Mouse (Mus musculus): ENCODE results near the gene Catsperz.

Catsperz gene

GRCm38 (mm10) chr19:6925307-6925573 is at the start of gene Catsperz:
Gene Catsperz, minus strand, starts transcription at chr19:6925380.
- DNase-seq (ENCODE audit: low read depth, low spot score) = no peak

DNA sequence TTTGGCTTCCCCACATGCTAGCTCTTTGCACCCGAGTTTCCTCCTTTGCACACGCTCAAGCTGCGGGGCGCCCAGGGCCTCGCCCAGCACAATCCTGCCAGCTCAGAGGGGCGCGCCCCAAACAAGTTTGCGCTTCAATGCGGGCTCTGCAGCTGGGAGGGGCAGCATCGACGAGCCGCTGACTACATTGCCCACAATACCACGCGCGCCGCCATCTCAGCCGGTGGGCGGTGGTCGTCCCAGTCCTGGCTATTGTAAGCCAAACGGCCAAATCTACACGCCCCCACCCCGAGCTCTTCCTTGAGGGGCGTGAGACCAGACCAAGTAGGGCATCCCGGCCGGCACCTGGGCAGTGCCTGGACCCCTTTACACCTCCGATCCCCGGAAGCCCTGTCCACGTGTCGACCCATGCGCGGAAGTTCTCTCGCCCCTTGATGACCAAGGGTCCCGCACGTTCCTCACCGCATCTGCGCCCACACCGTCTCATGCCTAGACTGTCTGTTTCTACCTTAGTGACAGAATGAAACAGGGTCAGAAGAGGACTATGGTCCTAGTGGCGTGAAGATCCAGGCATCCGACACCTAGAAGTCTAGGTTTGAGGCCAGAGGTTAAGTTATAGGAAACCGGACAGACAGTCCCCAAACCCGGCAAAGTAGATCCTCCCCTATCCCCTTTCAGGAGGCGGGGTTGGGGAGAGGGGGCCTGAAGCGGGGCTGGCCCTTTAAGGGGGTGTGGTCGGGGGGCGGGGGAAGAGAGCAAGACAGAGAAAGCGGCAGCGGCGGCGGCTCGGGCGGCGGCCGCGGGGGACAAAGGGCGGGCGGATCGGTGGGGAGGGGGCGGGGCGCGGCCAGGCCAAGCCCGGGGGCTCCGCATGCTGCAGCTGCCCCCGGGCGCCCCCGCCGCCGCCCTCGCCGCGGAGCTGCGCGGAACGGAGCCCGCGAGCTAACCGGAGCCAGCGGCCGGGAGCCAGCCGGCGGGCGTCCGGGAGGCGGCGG is 49.3 kb upstream of the Catsperz start, which contains the start of gene Ppp1r14b:
TSS of gene Ppp1r14b (plus strand) at position 758 of the 995 bp plus-strand sequence.
- DNase-seq (ENCODE audit: low read depth, low spot score) = peak; percentile 70

DNA sequence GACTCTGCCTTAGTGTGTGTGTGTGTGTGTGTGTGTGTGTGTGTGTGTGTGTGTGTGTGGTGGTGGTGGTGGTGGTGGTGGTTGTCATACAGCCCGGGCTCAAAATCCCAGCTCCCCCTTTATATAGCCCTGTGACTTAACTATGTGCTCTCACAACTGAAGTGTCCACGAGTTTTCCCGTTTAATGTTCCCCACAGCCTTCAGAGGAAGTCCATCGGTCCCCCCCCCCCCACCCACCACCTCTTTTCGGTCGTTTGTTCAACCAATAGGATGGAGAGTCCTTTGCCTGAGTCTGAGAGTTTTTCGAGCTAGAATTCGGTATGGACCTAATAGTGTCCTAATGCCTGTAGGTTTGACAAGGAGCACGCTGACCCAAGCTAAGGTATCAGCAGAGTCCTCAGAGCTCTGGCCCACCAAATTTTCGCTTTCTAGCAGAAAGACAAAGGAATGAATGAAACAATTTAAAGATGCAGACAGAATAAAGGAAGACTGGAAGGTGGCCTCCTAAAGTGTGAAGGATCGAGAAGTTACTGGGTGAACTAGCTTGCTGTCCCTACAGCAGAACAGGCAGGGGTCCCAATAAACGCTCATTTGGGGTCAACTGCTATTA is 48.5 kb upstream of the Catsperz start:
- no peak for DNase-seq (ENCODE audit: low read depth, low spot score)

GRCm38 (mm10) chr19:6972247-6972917 is 47.2 kb upstream of the Catsperz start:
- DNase-seq (ENCODE audit: low read depth, low spot score) = no peak

DNA sequence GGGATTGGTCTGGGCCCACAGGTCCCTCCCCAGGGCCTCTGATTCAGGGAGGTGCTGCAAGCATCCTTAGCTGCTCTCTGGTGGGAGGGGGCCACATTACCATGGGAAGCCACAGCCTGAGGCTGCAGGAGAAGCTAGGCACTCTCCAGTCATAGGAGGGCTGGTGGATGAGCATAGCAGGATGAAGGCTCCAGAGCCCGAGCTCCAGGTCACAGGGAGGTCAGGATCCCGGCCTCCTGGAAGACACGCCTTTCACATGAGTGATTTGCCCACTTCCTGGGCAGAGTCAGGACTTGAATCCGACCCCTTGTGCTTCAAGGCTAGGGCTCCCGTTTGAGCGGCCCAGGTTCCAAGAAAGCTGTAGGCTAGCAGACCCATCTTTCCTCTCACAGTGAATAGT is 46.5 kb upstream of the Catsperz start:
- no peak for DNase-seq (ENCODE audit: low read depth, low spot score)

DNA sequence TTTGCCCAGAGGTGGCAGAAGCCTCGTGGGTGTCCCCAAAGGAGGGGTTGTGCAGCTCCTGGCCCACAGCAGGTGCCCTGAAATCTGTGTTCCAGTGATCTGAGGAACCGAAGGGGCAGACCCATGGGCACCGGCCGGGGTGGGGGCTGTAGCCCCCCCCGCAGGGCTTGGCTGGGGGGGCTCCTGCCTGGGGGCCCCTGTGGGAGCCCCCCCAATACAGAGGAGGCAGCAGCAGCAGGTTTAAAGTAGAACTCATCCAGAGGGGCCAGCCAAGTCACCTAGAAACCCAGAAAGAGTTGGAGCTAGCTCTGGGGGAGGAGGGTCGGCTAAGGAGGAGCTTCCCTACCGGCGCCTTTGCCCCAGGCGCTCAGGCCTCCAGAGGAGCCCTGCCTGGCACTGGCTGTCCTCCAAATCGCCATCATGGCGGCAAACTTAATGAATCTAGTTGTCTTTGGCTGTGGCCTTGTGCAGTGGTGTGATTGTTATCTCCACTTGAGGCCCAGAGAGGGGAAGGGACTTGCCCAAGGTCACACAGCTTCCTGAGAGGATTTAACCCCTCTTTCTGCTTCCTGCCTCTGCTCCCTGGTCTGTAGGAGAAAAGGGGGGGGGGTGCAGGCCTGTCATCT is 45.4 kb upstream of the Catsperz start:
- DNase-seq (ENCODE audit: low read depth, low spot score) = no peak

DNA sequence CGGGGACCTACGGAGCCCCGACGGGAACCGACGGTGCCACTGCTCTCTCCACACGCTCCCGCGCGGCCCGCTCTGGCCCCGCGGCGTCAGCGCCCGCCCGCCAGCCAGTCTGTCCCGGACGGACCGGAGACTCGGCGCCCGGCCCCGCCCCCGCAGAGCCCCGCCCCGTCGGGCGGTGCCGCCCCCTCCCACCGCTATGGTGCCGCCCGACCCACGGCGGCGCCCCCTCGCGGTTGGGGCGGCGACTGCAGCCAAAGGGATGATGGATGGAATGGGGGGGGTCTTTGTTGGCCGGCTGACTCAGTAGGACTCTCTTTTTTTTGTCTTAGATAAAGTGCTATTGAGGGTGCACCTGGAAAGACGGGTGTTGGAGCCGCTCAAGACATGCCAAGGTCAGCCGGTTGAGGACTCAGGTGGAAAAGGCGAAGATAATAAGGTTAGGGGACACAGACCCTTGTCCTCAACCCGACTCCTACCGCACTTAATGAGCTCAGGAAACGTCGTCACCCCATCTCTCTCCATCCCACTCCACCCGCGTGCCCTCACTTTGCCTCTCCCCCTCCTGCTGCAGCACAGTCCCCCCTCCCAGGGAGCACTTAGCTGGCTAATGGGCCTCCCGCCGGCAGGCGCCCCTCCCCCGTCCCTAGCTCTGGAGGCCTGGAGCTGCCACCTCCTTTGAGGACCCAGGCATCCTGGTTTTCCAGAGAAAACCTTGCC is 44.6 kb upstream of the Catsperz start:
- no peak for DNase-seq (ENCODE audit: low read depth, low spot score)

- no peak for DNase-seq (ENCODE audit: low read depth, low spot score)
Observed at GRCm38 (mm10) chr19:6969291-6969664, 44.1 kb upstream of the Catsperz start.

GRCm38 (mm10) chr19:6968491-6969271 is 43.5 kb upstream of the Catsperz start:
- DNase-seq (ENCODE audit: low read depth, low spot score) = no peak

DNA sequence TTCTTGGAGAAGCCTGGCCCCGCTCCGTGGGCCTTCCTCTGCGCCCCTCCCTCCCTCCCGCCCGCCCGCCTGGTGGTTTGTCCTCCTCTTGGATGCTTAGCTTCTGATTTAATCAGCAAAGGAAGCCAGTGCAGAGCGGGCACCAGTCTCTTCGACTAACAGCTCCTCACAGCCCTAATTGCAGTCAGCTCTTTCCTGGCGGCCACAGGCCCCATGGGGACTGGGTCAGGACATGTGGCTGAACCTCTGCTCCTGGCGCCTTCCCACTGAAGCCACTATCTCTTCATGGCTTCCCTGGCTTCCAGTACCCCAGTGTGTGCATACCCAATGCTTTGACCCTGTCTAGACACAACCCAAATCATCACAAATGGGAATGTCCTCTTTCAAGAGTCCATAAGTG is 31.3 kb upstream of the Catsperz start:
- no peak for DNase-seq (ENCODE audit: low read depth, low spot score)

- DNase-seq (ENCODE audit: low read depth, low spot score) = no peak
Observed at GRCm38 (mm10) chr19:6955424-6955823, 30.2 kb upstream of the Catsperz start.

- no peak for DNase-seq (ENCODE audit: low read depth, low spot score)
Observed at GRCm38 (mm10) chr19:6954046-6954445, 28.9 kb upstream of the Catsperz start.

GRCm38 (mm10) chr19:6952712-6953037 is 27.5 kb upstream of the Catsperz start:
- no peak for DNase-seq (ENCODE audit: low read depth, low spot score)

DNA sequence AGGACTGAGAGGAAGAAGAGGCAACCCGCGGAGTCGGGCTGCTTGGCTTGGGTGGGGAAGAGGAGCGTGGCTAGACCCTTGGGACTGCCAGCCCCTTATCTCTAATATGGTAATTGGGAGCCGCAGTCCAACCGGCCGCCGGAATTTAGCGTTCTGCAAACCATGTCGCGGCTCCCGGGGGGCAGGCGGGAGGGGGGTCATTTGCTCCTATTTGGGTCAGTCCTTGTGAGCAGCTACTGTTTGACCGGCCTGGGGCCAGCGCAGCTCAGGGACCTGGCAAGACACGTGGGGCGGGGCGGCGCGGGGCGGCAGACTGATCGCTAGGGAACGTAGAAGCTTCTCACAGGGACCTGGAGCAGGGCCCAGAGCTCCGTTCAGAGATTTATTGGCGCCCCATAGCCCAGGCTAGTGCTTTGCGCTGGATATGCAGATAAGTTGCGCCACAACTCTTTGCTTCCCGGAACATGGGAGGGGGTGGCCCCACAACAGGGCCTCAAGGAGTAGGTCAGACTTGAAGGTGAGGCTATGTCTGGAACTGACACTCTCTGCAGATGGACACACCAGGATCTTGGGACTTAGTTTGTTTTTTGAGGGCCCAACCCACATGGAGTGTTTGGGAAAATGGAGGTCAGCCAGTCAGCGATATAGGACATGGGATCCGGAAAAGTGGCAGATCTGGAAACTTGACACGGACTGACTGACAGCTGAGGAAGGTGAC is 27.0 kb upstream of the Catsperz start:
- no peak for DNase-seq (ENCODE audit: low read depth, low spot score)

DNA sequence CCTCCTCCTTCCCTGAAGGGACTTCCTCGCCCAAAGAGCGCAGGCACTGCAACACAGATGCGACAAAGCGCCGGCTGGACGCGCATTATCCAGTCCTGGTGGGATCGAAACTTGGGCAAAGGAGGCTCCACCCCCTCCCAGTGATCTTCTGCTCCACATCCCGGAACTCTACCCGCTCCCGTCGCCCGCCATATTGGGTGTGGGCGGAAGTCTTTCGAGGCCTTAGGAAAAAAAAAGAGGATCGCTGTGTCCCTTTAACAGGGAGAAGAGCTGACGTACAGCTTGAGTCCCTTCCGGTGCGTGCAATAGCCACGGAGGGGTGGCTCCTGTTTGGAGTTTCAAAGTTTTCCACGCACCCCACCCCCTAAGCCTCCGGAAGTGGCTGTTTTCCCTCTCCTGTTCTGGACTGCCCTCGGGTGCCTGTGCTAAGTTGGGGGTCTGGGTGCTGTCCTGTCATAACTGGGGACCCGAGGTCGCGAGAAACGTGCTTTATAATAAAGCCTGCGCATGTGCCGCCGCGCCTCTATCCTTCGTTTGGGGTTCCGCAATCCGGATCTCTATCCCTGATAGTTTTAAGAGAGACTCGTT is 26.3 kb upstream of the Catsperz start:
- peak; percentile 72 for DNase-seq (ENCODE audit: low read depth, low spot score)

DNA sequence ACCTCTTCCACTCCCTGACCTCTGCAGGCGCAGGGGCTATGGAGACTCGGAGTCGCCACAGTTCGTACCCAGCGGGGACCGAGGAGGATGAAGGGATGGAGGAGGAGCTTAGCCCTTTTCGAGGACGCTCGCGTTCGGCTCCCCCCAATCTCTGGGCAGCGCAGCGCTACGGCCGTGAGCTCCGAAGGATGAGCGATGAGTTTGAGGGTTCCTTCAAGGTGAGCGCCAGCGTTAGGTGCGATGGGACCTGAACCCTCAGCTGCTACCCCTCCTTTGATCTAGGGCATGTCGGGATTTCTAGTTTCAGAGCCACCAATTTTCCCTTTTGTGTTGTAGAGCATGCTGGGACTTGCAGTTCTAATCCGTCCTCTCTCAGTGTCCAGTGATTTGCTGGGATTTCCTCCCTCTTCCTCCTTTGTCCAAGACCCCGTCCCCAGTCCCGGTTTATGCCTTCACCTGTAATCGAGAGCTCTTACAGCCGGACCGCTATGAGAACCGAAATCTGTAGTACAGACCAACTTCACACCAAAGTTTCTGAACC is 25.5 kb upstream of the Catsperz start:
- no peak for DNase-seq (ENCODE audit: low read depth, low spot score)

DNA sequence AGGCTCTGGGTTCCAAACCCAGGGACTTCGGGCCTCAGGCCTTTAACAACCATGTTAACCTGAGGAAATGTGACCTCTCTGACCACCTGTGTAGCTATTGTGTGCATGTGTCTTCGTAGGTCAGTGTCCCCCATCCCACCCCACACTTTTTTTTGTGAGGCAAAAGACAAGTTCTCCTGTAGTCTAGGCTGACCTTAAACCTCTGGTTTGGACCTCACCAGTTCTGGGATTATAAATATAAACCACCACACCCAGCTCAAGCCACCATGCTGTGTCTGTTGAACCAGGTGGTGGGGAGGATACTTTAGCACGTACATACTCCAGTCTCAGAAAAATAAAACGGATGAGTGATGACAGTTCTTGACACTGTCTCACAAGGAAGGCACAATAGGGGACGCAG is 24.8 kb upstream of the Catsperz start:
- no peak for DNase-seq (ENCODE audit: low read depth, low spot score)

DNA sequence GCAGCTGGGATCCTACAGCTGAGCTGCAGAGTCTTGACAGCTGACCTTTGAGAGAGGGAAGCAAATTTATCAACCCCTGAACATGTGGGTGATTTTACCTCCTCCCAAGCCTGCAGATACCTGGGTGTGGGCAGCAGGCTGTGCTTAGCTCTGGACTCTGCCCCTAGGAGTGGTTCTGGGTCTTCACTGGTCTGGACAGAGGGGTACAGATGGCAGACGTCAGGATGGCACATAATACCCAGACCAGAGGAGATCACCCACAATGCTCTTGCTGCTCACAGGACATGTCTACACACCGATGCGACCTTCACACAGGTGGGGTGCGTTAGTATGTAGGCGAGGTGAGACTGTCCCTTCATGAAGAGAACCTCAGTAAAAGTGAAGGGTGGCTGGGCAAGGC is 24.4 kb upstream of the Catsperz start:
- DNase-seq (ENCODE audit: low read depth, low spot score) = no peak

DNA sequence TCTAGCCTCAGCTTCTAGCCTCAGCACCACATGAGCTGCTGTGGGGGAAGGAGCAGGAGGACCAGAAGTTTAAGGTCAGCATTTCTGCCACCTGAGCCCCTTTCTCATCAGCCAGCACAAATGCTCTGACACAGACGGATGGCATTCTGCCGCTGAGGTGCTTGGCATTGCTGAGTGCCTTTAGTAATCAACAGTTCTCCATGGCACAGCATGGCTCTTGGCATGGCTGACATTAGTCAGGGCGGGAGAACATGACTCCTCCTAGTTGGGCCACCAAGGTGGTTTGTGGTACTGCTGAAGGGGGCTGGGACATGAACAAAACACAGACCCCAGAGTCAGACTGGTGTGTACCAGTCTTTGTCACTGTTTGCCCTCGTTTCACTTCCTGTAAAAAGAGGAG is 23.0 kb upstream of the Catsperz start:
- DNase-seq (ENCODE audit: low read depth, low spot score) = no peak

DNA sequence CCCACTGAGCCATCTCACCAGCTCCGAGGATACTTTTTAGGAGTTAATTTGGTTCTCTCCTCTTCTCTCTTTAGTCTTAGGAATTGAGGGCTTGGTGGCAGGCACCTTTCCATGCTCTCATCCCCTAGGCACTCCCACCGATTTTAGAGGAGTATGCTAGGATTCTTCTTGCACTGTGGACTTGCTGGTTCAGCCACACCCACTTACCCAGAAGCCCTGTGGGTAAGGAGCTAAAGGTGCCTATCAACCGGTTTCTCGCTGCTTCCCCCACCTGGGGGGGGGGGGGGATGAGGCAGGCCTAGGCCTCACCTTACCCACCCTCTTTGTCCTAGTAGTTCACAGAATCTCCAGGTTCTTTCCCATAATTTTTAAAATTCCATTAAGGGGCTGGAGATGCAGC is 22.6 kb upstream of the Catsperz start:
- no peak for DNase-seq (ENCODE audit: low read depth, low spot score)

All from WW6 (cell line).